Mouse (Mus musculus) megakaryocyte, embryonic 14.5 days (primary cell): ENCODE results near the gene Cobll1.

Source experiments
- FLI1 ChIP-seq: IDR thresholded peaks from 2 replicates; pipeline ENCODE4 v1.6.1; 2012; ENCODE audit warnings: low read length, inconsistent platforms, mixed read lengths
- GATA1 ChIP-seq: IDR thresholded peaks from 3 replicates; pipeline ENCODE4 v1.6.1; 2012; ENCODE audit warnings: mixed read lengths, low read length, inconsistent platforms, borderline replicate concordance

- no peak for TF ChIP-seq GATA1
- TF ChIP-seq FLI1 = no peak
Measured at GRCm38 (mm10) chr2:65170256-65170655, 68.9 kb downstream of the Cobll1 start.
